Mouse (Mus musculus): ENCODE data around the gene Gpam. TPM values are rescaled to one million over a fixed set of nuclear protein-coding genes. Genes with fewer than 3 reads are reported as not detected.

Gpam gene
- total and polyA plus RNA-seq, 3 experiments, result 8.8 to 12.5 (median 12.3) TPM

GRCm38 (mm10) chr19:55062501-55062900 lies 64.5 kb downstream of the Gpam start:
- H3K79me2 ChIP-seq (replicated peaks; ENCODE audit: control insufficient read depth, extremely low read depth, insufficient read depth, poor library complexity, severe bottlenecking), result no peaks in the 10 kb centered on the region
- no peak for DNase-seq (ENCODE audit: extremely low read depth)
- peaks cover 6 to 24% of the 10 kb centered on the region in 2 experiments; a peak in 3 of 4 replicates for H3K4me1 ChIP-seq (ENCODE audit: control insufficient read depth in 1 of 2, insufficient read depth in 2 of 2)
- peaks cover 0 to 11% of the 10 kb centered on the region in 2 experiments for H3K36me3 ChIP-seq (replicated peaks in 1 of 2; ENCODE audit: control insufficient read depth in 1 of 2, insufficient read depth in 1 of 2, low read length in 1 of 2)
- H3K9ac ChIP-seq (ENCODE audit: insufficient read depth, low read depth), result no peak overlapping the region
- H3K4me2 ChIP-seq (ENCODE audit: insufficient read depth, low read depth, poor library complexity, severe bottlenecking), result peak overlapping the region; percentile 62; the same call in 1 of the 2 replicates
- no peak overlapping the region for H3K27ac ChIP-seq (ENCODE audit: insufficient read depth, low read depth)
- peak overlapping the region in 1 of 3 experiments; percentile 5 for H3K4me3 ChIP-seq (replicated peaks in 1 of 3; ENCODE audit: low read depth in 2 of 3, low read length in 2 of 3, poor library complexity in 1 of 3)
- H3K27me3 ChIP-seq (replicated peaks), result no peaks in the 10 kb centered on the region
- peaks cover 16% of the 10 kb centered on the region for H3K9me3 ChIP-seq (replicated peaks; ENCODE audit: low read length)
- TF ChIP-seq BHLHE40 (IDR thresholded peaks at IDR 0.05; ENCODE audit: low read depth, low read length) (no peak), CHD1 (IDR thresholded peaks at IDR 0.05; ENCODE audit: low read depth, low read length) (no peak), ZNF384 (IDR thresholded peaks at IDR 0.05; ENCODE audit: low read depth, low read length) (no peak), NRF1 (IDR thresholded peaks at IDR 0.05; ENCODE audit: low read depth, low read length) (no peak)
- dilution Hi-C loops (cut with MboI; ENCODE audit: extremely low pct_ligation_motif_present, extremely low pct_unique_long_range_greater_than_20kb, low sequenced_read_pairs) (no loop called here), in situ Hi-C loops (cut with MboI; ENCODE audit: low pct_ligation_motif_present, low pct_unique_long_range_greater_than_20kb, low sequenced_read_pairs) (loop anchor here (10.0 kb wide), 1 partner anchor 138 kb away; no protein-coding TSS in a partner anchor)

GRCm38 (mm10) chr19:55061951-55062350 lies 65.1 kb downstream of the Gpam start:
- Histone ChIP-seq H3K27ac (ENCODE audit: insufficient read depth, low read depth) (no peak overlapping the region), H3K4me2 (ENCODE audit: insufficient read depth, low read depth, poor library complexity, severe bottlenecking) (peak overlapping the region; percentile 62; the same call in 1 of the 2 replicates), H3K4me1 (ENCODE audit: control insufficient read depth in 1 of 2, insufficient read depth in 2 of 2) (peaks cover 6 to 24% of the 10 kb centered on the region in 2 experiments; a peak in 3 of 4 replicates), H3K27me3 (replicated peaks) (no peaks in the 10 kb centered on the region), H3K4me3 (replicated peaks in 1 of 3; ENCODE audit: low read depth in 2 of 3, low read length in 2 of 3, poor library complexity in 1 of 3) (peak overlapping the region in 1 of 3 experiments; percentile 5), H3K36me3 (replicated peaks in 1 of 2; ENCODE audit: control insufficient read depth in 1 of 2, insufficient read depth in 1 of 2, low read length in 1 of 2) (peaks cover 0 to 7% of the 10 kb centered on the region in 2 experiments), H3K9me3 (replicated peaks; ENCODE audit: low read length) (peaks cover 16% of the 10 kb centered on the region), H3K9ac (ENCODE audit: insufficient read depth, low read depth) (no peak overlapping the region), H3K79me2 (replicated peaks; ENCODE audit: control insufficient read depth, extremely low read depth, insufficient read depth, poor library complexity, severe bottlenecking) (no peaks in the 10 kb centered on the region)
- in situ Hi-C loops (cut with MboI; ENCODE audit: low pct_ligation_motif_present, low pct_unique_long_range_greater_than_20kb, low sequenced_read_pairs), result loop anchor here (10.0 kb wide), 1 partner anchor 137 kb away; no protein-coding TSS in a partner anchor
- DNase-seq (ENCODE audit: extremely low read depth), result peak; percentile 75
- dilution Hi-C loops (cut with MboI; ENCODE audit: extremely low pct_ligation_motif_present, extremely low pct_unique_long_range_greater_than_20kb, low sequenced_read_pairs), result no loop called here
- TF ChIP-seq CHD2 (IDR thresholded peaks at IDR 0.05; ENCODE audit: low read length), result no peak
- TF ChIP-seq ZNF384 (IDR thresholded peaks at IDR 0.05; ENCODE audit: low read depth, low read length), result no peak
- TF ChIP-seq TBP (conservative IDR thresholded peaks at IDR 0.05; ENCODE audit: low read depth, low read length), result no peak
- TF ChIP-seq KAT2A (IDR thresholded peaks at IDR 0.05; ENCODE audit: insufficient replicate concordance, low read length), result no peak
- TF ChIP-seq USF2 (conservative IDR thresholded peaks at IDR 0.05; ENCODE audit: low read depth, low read length), result no peak
- TF ChIP-seq CTCF (conservative IDR thresholded peaks at IDR 0.05 in 1 of 2, IDR thresholded peaks at IDR 0.05 in 1 of 2; ENCODE audit: low read depth in 2 of 2, low read length in 2 of 2), result peak; percentile 16 to 74; a peak in 3 of 4 replicates
- no peak for TF ChIP-seq BHLHE40 (IDR thresholded peaks at IDR 0.05; ENCODE audit: low read depth, low read length)
- 0 out of 2 replicates have a peak, but pooled peaks have one; percentile 25 for TF ChIP-seq SIN3A (IDR thresholded peaks at IDR 0.05; ENCODE audit: low read length)
- peak; percentile 68 for TF ChIP-seq RAD21 (IDR thresholded peaks at IDR 0.05; ENCODE audit: low read depth, low read length)
- no peak for TF ChIP-seq MAX (IDR thresholded peaks at IDR 0.05; ENCODE audit: low read length)
- TF ChIP-seq PAX5 (IDR thresholded peaks at IDR 0.05; ENCODE audit: low read length), result no peak
- no peak for TF ChIP-seq TCF12 (IDR thresholded peaks at IDR 0.05; ENCODE audit: low read depth, low read length)
- TF ChIP-seq HCFC1 (IDR thresholded peaks at IDR 0.05; ENCODE audit: low read depth, low read length), result no peak
- TF ChIP-seq NELFE (IDR thresholded peaks at IDR 0.05; ENCODE audit: low read depth, low read length), result no peak
- TF ChIP-seq SMC3 (IDR thresholded peaks at IDR 0.05; ENCODE audit: low read depth, low read length), result peak; percentile 53
- 0 out of 2 replicates have a peak, but pooled peaks have one; percentile 59 for TF ChIP-seq MYC (IDR thresholded peaks at IDR 0.05; ENCODE audit: low read depth, low read length)
- no peak for TF ChIP-seq MAZ (IDR thresholded peaks at IDR 0.05; ENCODE audit: low read depth, low read length)
- no peak for TF ChIP-seq NRF1 (IDR thresholded peaks at IDR 0.05; ENCODE audit: low read depth, low read length)
- TF ChIP-seq ZKSCAN1 (IDR thresholded peaks at IDR 0.05; ENCODE audit: borderline replicate concordance, low read depth, low read length), result no peak
- TF ChIP-seq JUND (conservative IDR thresholded peaks at IDR 0.05; ENCODE audit: low read depth, low read length), result no peak
